Mouse (Mus musculus): ENCODE measurements at regions not wholly inside any gene's neighbourhood (a gene's known extent, or its start where the extent isn't known, plus 50 kb on each side); places are given as distances from the start of the nearest gene placed in this dataset.

GRCm38 (mm10) chr12:25978335-25978734, 436.7 kb downstream of the Rnf144a start:
- TF ChIP-seq CTCF (IDR thresholded peaks at IDR 0.05), result no peak
- TF ChIP-seq EP300 (IDR thresholded peaks at IDR 0.05), result no peak

Data from lung, postnatal 0 days (tissue).